Mouse (Mus musculus): ENCODE measurements around the gene Sec14l2. TPM values are rescaled to one million over a fixed set of nuclear protein-coding genes. Genes with fewer than 3 reads are reported as not detected.

Sec14l2 gene
- polyA plus RNA-seq, 1 experiment from 2014 or later: 1.3 TPM

- H3K4me3 ChIP-seq (ENCODE audit: low read depth, low read length): no peak overlapping the region
- no peak overlapping the region for H3K9ac ChIP-seq (replicated peaks; ENCODE audit: low read length)
- DNase-seq (ENCODE audit: low spot score) (no peak), ATAC-seq (replicated peaks; ENCODE audit: insufficient number of reproducible peaks, low FRiP score, low TSS enrichment, low read depth) (no peak)
- no peak overlapping the region for H3K4me2 ChIP-seq (ENCODE audit: low read depth, low read length)
- no peaks in the 10 kb centered on the region for H3K4me1 ChIP-seq (ENCODE audit: control insufficient read depth, insufficient read depth, low read length)
- no peaks in the 10 kb centered on the region for H3K36me3 ChIP-seq (replicated peaks; ENCODE audit: control insufficient read depth, insufficient read depth, low read depth, low read length)
- 87% methylated on average over 5 of the region's 5 CpGs for WGBS
- H3K27ac ChIP-seq (replicated peaks; ENCODE audit: low read depth, low read length): no peak overlapping the region
- H3K27me3 ChIP-seq (ENCODE audit: control insufficient read depth, insufficient read depth, low read length): no peaks in the 10 kb centered on the region
- H3K9me3 ChIP-seq (replicated peaks; ENCODE audit: control insufficient read depth, low read length): no peaks in the 10 kb centered on the region
Measured at GRCm38 (mm10) chr11:4104989-4105388, 18.2 kb downstream of the Sec14l2 start.

GRCm38 (mm10) chr11:4103522-4103921 lies 19.7 kb downstream of the Sec14l2 start:
- H3K4me1 ChIP-seq (ENCODE audit: control insufficient read depth, insufficient read depth, low read length): no peaks in the 10 kb centered on the region
- 83% methylated on average over 14 of the region's 14 CpGs for WGBS
- no peak overlapping the region for H3K4me2 ChIP-seq (ENCODE audit: low read depth, low read length)
- H3K4me3 ChIP-seq (ENCODE audit: low read depth, low read length): no peak overlapping the region
- no peaks in the 10 kb centered on the region for H3K36me3 ChIP-seq (replicated peaks; ENCODE audit: control insufficient read depth, insufficient read depth, low read depth, low read length)
- no peaks in the 10 kb centered on the region for H3K9me3 ChIP-seq (replicated peaks; ENCODE audit: control insufficient read depth, low read length)
- H3K27ac ChIP-seq (replicated peaks; ENCODE audit: low read depth, low read length): no peak overlapping the region
- ATAC-seq (replicated peaks; ENCODE audit: insufficient number of reproducible peaks, low FRiP score, low TSS enrichment, low read depth) (no peak), DNase-seq (ENCODE audit: low spot score) (no peak)
- no peaks in the 10 kb centered on the region for H3K27me3 ChIP-seq (ENCODE audit: control insufficient read depth, insufficient read depth, low read length)
- no peak overlapping the region for H3K9ac ChIP-seq (replicated peaks; ENCODE audit: low read length)

GRCm38 (mm10) chr11:4101851-4102250 lies 21.4 kb downstream of the Sec14l2 start:
- H3K27ac ChIP-seq (replicated peaks; ENCODE audit: low read depth, low read length): no peak overlapping the region
- no peaks in the 10 kb centered on the region for H3K9me3 ChIP-seq (replicated peaks; ENCODE audit: control insufficient read depth, low read length)
- H3K36me3 ChIP-seq (replicated peaks; ENCODE audit: control insufficient read depth, insufficient read depth, low read depth, low read length): no peaks in the 10 kb centered on the region
- DNase-seq (ENCODE audit: low spot score): no peak
- H3K4me2 ChIP-seq (ENCODE audit: low read depth, low read length): no peak overlapping the region
- peaks cover 4% of the 10 kb centered on the region; the same call in 1 of the 2 replicates for H3K4me1 ChIP-seq (ENCODE audit: control insufficient read depth, insufficient read depth, low read length)
- WGBS: 83% methylated on average over 5 of the region's 5 CpGs
- no peak overlapping the region for H3K9ac ChIP-seq (replicated peaks; ENCODE audit: low read length)
- no peaks in the 10 kb centered on the region for H3K27me3 ChIP-seq (ENCODE audit: control insufficient read depth, insufficient read depth, low read length)
- no peak overlapping the region for H3K4me3 ChIP-seq (ENCODE audit: low read depth, low read length)
- no peak for ATAC-seq (replicated peaks; ENCODE audit: insufficient number of reproducible peaks, low FRiP score, low TSS enrichment, low read depth)

GRCm38 (mm10) chr11:4099447-4099846 lies 23.8 kb downstream of the Sec14l2 start:
- Histone ChIP-seq H3K4me1 (ENCODE audit: control insufficient read depth, insufficient read depth, low read length) (peaks cover 4% of the 10 kb centered on the region), H3K9me3 (replicated peaks; ENCODE audit: control insufficient read depth, low read length) (no peaks in the 10 kb centered on the region), H3K4me2 (ENCODE audit: low read depth, low read length) (no peak overlapping the region), H3K27me3 (ENCODE audit: control insufficient read depth, insufficient read depth, low read length) (no peaks in the 10 kb centered on the region), H3K36me3 (replicated peaks; ENCODE audit: control insufficient read depth, insufficient read depth, low read depth, low read length) (no peaks in the 10 kb centered on the region), H3K4me3 (ENCODE audit: low read depth, low read length) (no peak overlapping the region), H3K9ac (replicated peaks; ENCODE audit: low read length) (no peak overlapping the region), H3K27ac (replicated peaks; ENCODE audit: low read depth, low read length) (no peak overlapping the region)
- 88% methylated on average over 3 of the region's 3 CpGs for WGBS
- DNase-seq (ENCODE audit: low spot score) (no peak), ATAC-seq (replicated peaks; ENCODE audit: insufficient number of reproducible peaks, low FRiP score, low TSS enrichment, low read depth) (no peak)

GRCm38 (mm10) chr11:4098816-4099215 lies 24.4 kb downstream of the Sec14l2 start:
- no peak for ATAC-seq (replicated peaks; ENCODE audit: insufficient number of reproducible peaks, low FRiP score, low TSS enrichment, low read depth)

GRCm38 (mm10) chr11:4098120-4098519 lies 25.1 kb downstream of the Sec14l2 start:
- DNase-seq (ENCODE audit: low spot score): no peak
- no peak for ATAC-seq (replicated peaks; ENCODE audit: insufficient number of reproducible peaks, low FRiP score, low TSS enrichment, low read depth)

More at GRCm38 (mm10) chr11:4098816-4099215, 24.4 kb downstream of the Sec14l2 start:
- no peak for DNase-seq (ENCODE audit: low spot score)
- Histone ChIP-seq H3K27me3 (ENCODE audit: control insufficient read depth, insufficient read depth, low read length) (no peaks in the 10 kb centered on the region), H3K36me3 (replicated peaks; ENCODE audit: control insufficient read depth, insufficient read depth, low read depth, low read length) (no peaks in the 10 kb centered on the region), H3K27ac (replicated peaks; ENCODE audit: low read depth, low read length) (no peak overlapping the region), H3K9ac (replicated peaks; ENCODE audit: low read length) (no peak overlapping the region), H3K4me1 (ENCODE audit: control insufficient read depth, insufficient read depth, low read length) (peaks cover 4% of the 10 kb centered on the region), H3K4me3 (ENCODE audit: low read depth, low read length) (no peak overlapping the region), H3K9me3 (replicated peaks; ENCODE audit: control insufficient read depth, low read length) (no peaks in the 10 kb centered on the region), H3K4me2 (ENCODE audit: low read depth, low read length) (no peak overlapping the region)
- WGBS: 70% methylated on average over 7 of the region's 7 CpGs

GRCm38 (mm10) chr11:4097091-4097621 lies 26.1 kb downstream of the Sec14l2 start:
- Histone ChIP-seq H3K4me2 (ENCODE audit: low read depth, low read length) (peak overlapping the region; percentile 80), H3K27ac (replicated peaks; ENCODE audit: low read depth, low read length) (peak overlapping the region; percentile 71), H3K9ac (replicated peaks; ENCODE audit: low read length) (peak overlapping the region; percentile 73), H3K4me1 (ENCODE audit: control insufficient read depth, insufficient read depth, low read length) (peaks cover 4% of the 10 kb centered on the region), H3K36me3 (replicated peaks; ENCODE audit: control insufficient read depth, insufficient read depth, low read depth, low read length) (no peaks in the 10 kb centered on the region), H3K27me3 (ENCODE audit: control insufficient read depth, insufficient read depth, low read length) (no peaks in the 10 kb centered on the region), H3K4me3 (ENCODE audit: low read depth, low read length) (peak overlapping the region; percentile 43), H3K9me3 (replicated peaks; ENCODE audit: control insufficient read depth, low read length) (no peaks in the 10 kb centered on the region)
- ATAC-seq (replicated peaks; ENCODE audit: insufficient number of reproducible peaks, low FRiP score, low TSS enrichment, low read depth) (peak; percentile 8), DNase-seq (ENCODE audit: low spot score) (peak; percentile 4)
- 38% methylated on average over 10 of the region's 10 CpGs for WGBS

More at GRCm38 (mm10) chr11:4098120-4098519, 25.1 kb downstream of the Sec14l2 start:
- no peaks in the 10 kb centered on the region for H3K27me3 ChIP-seq (ENCODE audit: control insufficient read depth, insufficient read depth, low read length)
- H3K27ac ChIP-seq (replicated peaks; ENCODE audit: low read depth, low read length): no peak overlapping the region
- no peaks in the 10 kb centered on the region for H3K9me3 ChIP-seq (replicated peaks; ENCODE audit: control insufficient read depth, low read length)
- H3K4me1 ChIP-seq (ENCODE audit: control insufficient read depth, insufficient read depth, low read length): peaks cover 4% of the 10 kb centered on the region
- no peak overlapping the region for H3K4me3 ChIP-seq (ENCODE audit: low read depth, low read length)
- no peak overlapping the region for H3K4me2 ChIP-seq (ENCODE audit: low read depth, low read length)
- WGBS: 68% methylated on average over 8 of the region's 8 CpGs
- no peaks in the 10 kb centered on the region for H3K36me3 ChIP-seq (replicated peaks; ENCODE audit: control insufficient read depth, insufficient read depth, low read depth, low read length)
- H3K9ac ChIP-seq (replicated peaks; ENCODE audit: low read length): no peak overlapping the region

- 2% methylated on average over 45 of the region's 45 CpGs for WGBS
- no peaks in the 10 kb centered on the region for H3K36me3 ChIP-seq (replicated peaks; ENCODE audit: control insufficient read depth, insufficient read depth, low read depth, low read length)
- peak overlapping the region; percentile 73 for H3K9ac ChIP-seq (replicated peaks; ENCODE audit: low read length)
- peak overlapping the region; percentile 43 for H3K4me3 ChIP-seq (ENCODE audit: low read depth, low read length)
- H3K27me3 ChIP-seq (ENCODE audit: control insufficient read depth, insufficient read depth, low read length): no peaks in the 10 kb centered on the region
- peak overlapping the region; percentile 71 for H3K27ac ChIP-seq (replicated peaks; ENCODE audit: low read depth, low read length)
- H3K4me2 ChIP-seq (ENCODE audit: low read depth, low read length): peak overlapping the region; percentile 80
- H3K9me3 ChIP-seq (replicated peaks; ENCODE audit: control insufficient read depth, low read length): no peaks in the 10 kb centered on the region
- DNase-seq (ENCODE audit: low spot score) (peak; percentile 99), ATAC-seq (replicated peaks; ENCODE audit: insufficient number of reproducible peaks, low FRiP score, low TSS enrichment, low read depth) (peak; percentile 93)
- H3K4me1 ChIP-seq (ENCODE audit: control insufficient read depth, insufficient read depth, low read length): peaks cover 4% of the 10 kb centered on the region
Measured at GRCm38 (mm10) chr11:4096054-4096984, 26.9 kb downstream of the Sec14l2 start.
